Mouse (Mus musculus): Measurements from ENCODE around the gene Nrcam. TPM values are rescaled to one million over a fixed set of nuclear protein-coding genes. Genes with fewer than 3 reads are reported as not detected.

Gene Nrcam
- polyA plus RNA-seq, 2 experiments, result 0.06 to 0.23 TPM

- DNase-seq (ENCODE audit: low read depth in 3 of 3, low spot score in 3 of 3) (no peak), ATAC-seq (ENCODE audit: insufficient read depth) (no peak)
- no peaks in the 10 kb centered on the region for H3K36me3 ChIP-seq (replicated peaks; ENCODE audit: control insufficient read depth, insufficient read depth, low read depth)
- H3K27me3 ChIP-seq (ENCODE audit: control insufficient read depth, insufficient read depth, low read length), result no peaks in the 10 kb centered on the region
- H3K27ac ChIP-seq, result no peak overlapping the region
- TF ChIP-seq CTCF (IDR thresholded peaks at IDR 0.05; ENCODE audit: low read depth), result no peak
- H3K4me1 ChIP-seq (replicated peaks; ENCODE audit: control insufficient read depth in 2 of 2, insufficient read depth in 2 of 2, low read length in 1 of 2), result no peaks in the 10 kb centered on the region
- no peak overlapping the region for H3K9ac ChIP-seq (replicated peaks)
- H3K4me3 ChIP-seq (ENCODE audit: insufficient read depth in 1 of 2, low read depth in 2 of 2, low read length in 2 of 2), result no peak overlapping the region
- no peak overlapping the region for H3K4me2 ChIP-seq (ENCODE audit: low read depth)
- WGBS (ENCODE audit: insufficient replicate concordance), result 58% methylated on average over 7 of the region's 7 CpGs
- no peaks in the 10 kb centered on the region for H3K9me3 ChIP-seq (ENCODE audit: control insufficient read depth, low read length)
Observed at GRCm38 (mm10) chr12:44519440-44520141, 190.9 kb downstream of the Nrcam start.

- H3K4me3 ChIP-seq (ENCODE audit: insufficient read depth in 1 of 2, low read depth in 2 of 2, low read length in 2 of 2), result no peak overlapping the region
- no peaks in the 10 kb centered on the region for H3K27me3 ChIP-seq (ENCODE audit: control insufficient read depth, insufficient read depth, low read length)
- H3K36me3 ChIP-seq (replicated peaks; ENCODE audit: control insufficient read depth, insufficient read depth, low read depth), result no peaks in the 10 kb centered on the region
- no peak overlapping the region for H3K9ac ChIP-seq (replicated peaks)
- no peak for ATAC-seq (ENCODE audit: insufficient read depth)
- H3K4me1 ChIP-seq (replicated peaks; ENCODE audit: control insufficient read depth in 2 of 2, insufficient read depth in 2 of 2, low read length in 1 of 2), result no peaks in the 10 kb centered on the region
- H3K9me3 ChIP-seq (ENCODE audit: control insufficient read depth, low read length), result no peaks in the 10 kb centered on the region
- H3K27ac ChIP-seq, result no peak overlapping the region
- DNase-seq (ENCODE audit: low read depth in 3 of 3, low spot score in 3 of 3), result no peak
- H3K4me2 ChIP-seq (ENCODE audit: low read depth), result no peak overlapping the region
- no peak for TF ChIP-seq CTCF (IDR thresholded peaks at IDR 0.05; ENCODE audit: low read depth)
- TF ChIP-seq EP300 (IDR thresholded peaks at IDR 0.05; ENCODE audit: low read depth), result no peak
- WGBS (ENCODE audit: insufficient replicate concordance), result 52% methylated on average over 3 of the region's 3 CpGs
Observed at GRCm38 (mm10) chr12:44521496-44521895, 192.8 kb downstream of the Nrcam start.

DNA sequence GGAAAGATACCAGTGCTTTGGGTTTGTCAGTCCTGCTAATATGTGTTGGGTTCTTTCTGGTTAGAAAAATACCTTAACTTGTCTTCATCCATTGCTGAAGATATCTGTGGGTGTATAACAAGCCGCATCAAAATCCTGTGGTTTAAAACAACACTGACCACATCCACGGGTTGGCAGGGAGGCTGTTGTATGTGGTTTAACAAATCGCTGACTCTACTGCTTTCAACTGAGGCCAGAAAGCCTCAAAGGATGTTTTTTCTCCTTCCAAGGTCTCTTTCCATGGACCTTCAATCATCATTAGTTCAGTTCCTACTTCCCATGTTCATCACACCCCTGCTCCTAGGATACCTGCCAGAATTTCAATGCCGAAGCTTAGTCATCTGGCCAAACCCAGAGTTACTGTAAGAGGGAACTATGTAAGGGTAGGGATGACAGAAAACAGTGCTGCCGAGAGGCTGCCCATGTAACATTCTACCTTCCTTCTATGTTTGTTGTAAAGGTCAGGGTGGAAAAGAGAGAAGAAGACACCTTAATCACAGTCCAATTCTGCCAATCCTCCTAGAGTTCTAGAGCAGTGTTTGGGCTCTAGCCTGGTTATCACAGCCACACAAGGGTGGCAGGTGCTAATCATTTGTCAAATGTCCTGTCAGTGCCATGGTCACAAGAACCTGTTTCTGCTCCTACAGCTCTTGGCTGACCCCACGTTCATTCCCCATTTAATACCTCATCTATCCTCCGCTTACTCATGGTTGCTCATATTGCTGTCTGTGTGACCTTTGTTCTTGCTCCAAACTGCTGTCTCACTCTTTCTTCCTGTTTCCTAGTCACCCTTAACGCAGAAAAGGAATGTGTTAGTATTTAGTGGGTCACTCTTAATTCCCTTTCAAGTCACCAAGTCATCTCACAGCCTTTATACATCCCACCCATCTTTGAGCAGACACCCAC, 196.2 kb downstream of the Nrcam start:
- no peaks in the 10 kb centered on the region for H3K4me1 ChIP-seq (replicated peaks; ENCODE audit: control insufficient read depth in 2 of 2, insufficient read depth in 2 of 2, low read length in 1 of 2)
- no peak for TF ChIP-seq CTCF (IDR thresholded peaks at IDR 0.05; ENCODE audit: low read depth)
- no peak for TF ChIP-seq EP300 (IDR thresholded peaks at IDR 0.05; ENCODE audit: low read depth)
- no peak overlapping the region for H3K9ac ChIP-seq (replicated peaks)
- H3K9me3 ChIP-seq (ENCODE audit: control insufficient read depth, low read length), result no peaks in the 10 kb centered on the region
- no peak overlapping the region for H3K4me2 ChIP-seq (ENCODE audit: low read depth)
- H3K4me3 ChIP-seq (ENCODE audit: insufficient read depth in 1 of 2, low read depth in 2 of 2, low read length in 2 of 2), result no peak overlapping the region
- DNase-seq (ENCODE audit: low read depth in 3 of 3, low spot score in 3 of 3) (no peak), ATAC-seq (ENCODE audit: insufficient read depth) (no peak)
- no peaks in the 10 kb centered on the region for H3K36me3 ChIP-seq (replicated peaks; ENCODE audit: control insufficient read depth, insufficient read depth, low read depth)
- WGBS (ENCODE audit: insufficient replicate concordance), result 39% methylated on average over 8 of the region's 8 CpGs
- no peak overlapping the region for H3K27ac ChIP-seq
- H3K27me3 ChIP-seq (ENCODE audit: control insufficient read depth, insufficient read depth, low read length), result no peaks in the 10 kb centered on the region

- no peak overlapping the region for H3K27ac ChIP-seq
- no peaks in the 10 kb centered on the region for H3K9me3 ChIP-seq (ENCODE audit: control insufficient read depth, low read length)
- H3K4me3 ChIP-seq (ENCODE audit: insufficient read depth in 1 of 2, low read depth in 2 of 2, low read length in 2 of 2), result no peak overlapping the region
- DNase-seq (ENCODE audit: low read depth in 3 of 3, low spot score in 3 of 3) (no peak), ATAC-seq (ENCODE audit: insufficient read depth) (no peak)
- H3K27me3 ChIP-seq (ENCODE audit: control insufficient read depth, insufficient read depth, low read length), result no peaks in the 10 kb centered on the region
- H3K9ac ChIP-seq (replicated peaks), result no peak overlapping the region
- TF ChIP-seq CTCF (IDR thresholded peaks at IDR 0.05; ENCODE audit: low read depth) (no peak), EP300 (IDR thresholded peaks at IDR 0.05; ENCODE audit: low read depth) (no peak)
- no peaks in the 10 kb centered on the region for H3K36me3 ChIP-seq (replicated peaks; ENCODE audit: control insufficient read depth, insufficient read depth, low read depth)
- WGBS (ENCODE audit: insufficient replicate concordance), result 33% methylated on average over 11 of the region's 11 CpGs
- H3K4me1 ChIP-seq (replicated peaks; ENCODE audit: control insufficient read depth in 2 of 2, insufficient read depth in 2 of 2, low read length in 1 of 2), result no peaks in the 10 kb centered on the region
- no peak overlapping the region for H3K4me2 ChIP-seq (ENCODE audit: low read depth)
Observed at GRCm38 (mm10) chr12:44528391-44529016, 199.8 kb downstream of the Nrcam start.

Data from liver, embryonic 14.5 days (tissue).